Mouse (Mus musculus) ES-E14 (cell line): ENCODE measurements at regions not wholly inside any gene's neighbourhood (a gene's known extent, or its start where the extent isn't known, plus 50 kb on each side); places are given as distances from the start of the nearest gene placed in this dataset.

ENCODE experiments used
- CHD2 ChIP-seq: IDR thresholded peaks from 2 replicates; pipeline ENCODE4 v1.6.1; 2014; ENCODE audit warnings: mild to moderate bottlenecking, low read depth, low read length, inconsistent platforms
- HCFC1 ChIP-seq: IDR thresholded peaks from 2 replicates; pipeline ENCODE4 v1.6.1; 2012; ENCODE audit warnings: low read length, inconsistent platforms, borderline replicate concordance; ENCODE audit not compliant: insufficient read depth
- MAFK ChIP-seq: IDR thresholded peaks from 2 replicates; pipeline ENCODE4 v1.6.1; 2014; ENCODE audit warnings: mild to moderate bottlenecking, low read depth, low read length, inconsistent platforms; ENCODE audit not compliant: insufficient read depth
- ZC3H11A ChIP-seq: IDR thresholded peaks from 2 replicates; pipeline ENCODE4 v1.6.1; 2012; ENCODE audit warnings: low read depth, mild to moderate bottlenecking, inconsistent platforms, low read length, borderline replicate concordance

DNA sequence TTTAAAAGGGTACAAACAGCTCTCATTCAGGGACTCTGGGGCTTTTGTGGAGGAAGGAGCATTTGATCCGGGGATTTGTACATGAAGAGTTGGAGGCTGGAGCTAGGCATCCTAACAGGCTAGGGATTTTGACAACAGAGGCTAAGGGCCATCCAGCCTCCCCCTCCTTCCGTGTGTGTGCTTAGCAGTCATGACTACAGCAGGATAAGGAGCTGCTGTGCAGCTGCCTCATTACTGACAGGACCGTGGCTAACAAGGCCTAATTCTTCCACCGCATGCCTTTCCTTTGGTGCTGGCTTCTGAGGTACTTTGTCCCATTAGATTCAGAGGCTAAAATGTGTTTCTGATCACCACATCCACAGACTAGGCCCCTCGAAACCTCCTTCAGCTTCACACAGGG, 110.0 kb upstream of the Stx16 start:
- no peak for TF ChIP-seq ZC3H11A
- no peak for TF ChIP-seq HCFC1
- TF ChIP-seq CHD2, result no peak
- no peak for TF ChIP-seq MAFK
